Mouse (Mus musculus): ENCODE data around the gene Pex26.

GRCm38 (mm10) chr6:121210149-121210925, 26.9 kb downstream of the Pex26 start, which contains the start of gene Tuba8:
- TF ChIP-seq CTCF (IDR thresholded peaks at IDR 0.05; ENCODE audit: control insufficient read depth, insufficient read depth, insufficient read length) (no peak), MAX (IDR thresholded peaks at IDR 0.05) (no peak), MYOG (IDR thresholded peaks at IDR 0.05; ENCODE audit: control insufficient read depth, extremely low read depth, insufficient read length) (no peak), USF1 (IDR thresholded peaks at IDR 0.05; ENCODE audit: low read depth) (no peak), FOSL1 (IDR thresholded peaks at IDR 0.05; ENCODE audit: insufficient read depth, low read length, poor library complexity, severe bottlenecking) (no peak), MYOD1 (IDR thresholded peaks at IDR 0.05; ENCODE audit: control insufficient read depth, insufficient read length, low read depth) (no peak)

Data from C2C12 (cell line).